Mouse (Mus musculus): Measurements from ENCODE around the gene Pgpep1l. TPM values are rescaled to one million over a fixed set of nuclear protein-coding genes. Genes with fewer than 3 reads are reported as not detected.
"Not testable (repeated sequence)": the region's sequence is repeated elsewhere in the genome, so short reads cannot be mapped to it uniquely, and the experiment has no call there.

The Pgpep1l gene
- polyA plus RNA-seq, 1 experiment = not detected

GRCm38 (mm10) chr7:68289081-68289480, 25.0 kb upstream of the Pgpep1l start:
- H3K4me1 ChIP-seq (ENCODE audit: control insufficient read depth, insufficient read depth, insufficient read length, low read length) = no peaks in the 10 kb centered on the region
- no peaks in the 10 kb centered on the region for H3K27me3 ChIP-seq (ENCODE audit: control insufficient read depth, insufficient read depth, low read length)
- 89% methylated on average over 8 of the region's 8 CpGs for WGBS
- H3K4me3 ChIP-seq (ENCODE audit: low read depth, low read length) = no peak overlapping the region
- TF ChIP-seq POLR2A (IDR thresholded peaks at IDR 0.05; ENCODE audit: low read depth, low read length) (no peak), CTCF (IDR thresholded peaks at IDR 0.05; ENCODE audit: extremely low read depth, insufficient read length, insufficient replicate concordance, low read depth, low read length) (no peak)
- no peaks in the 10 kb centered on the region for H3K36me3 ChIP-seq (ENCODE audit: control insufficient read depth, insufficient read depth, low read length)
- H3K27ac ChIP-seq (ENCODE audit: insufficient read depth, low read depth, low read length) = no peak overlapping the region

- H3K27ac ChIP-seq (ENCODE audit: insufficient read depth, low read depth, low read length); H3K27me3 ChIP-seq (ENCODE audit: control insufficient read depth, insufficient read depth, low read length); H3K4me1 ChIP-seq (ENCODE audit: control insufficient read depth, insufficient read depth, insufficient read length, low read length); H3K4me3 ChIP-seq (ENCODE audit: low read depth, low read length); H3K36me3 ChIP-seq (ENCODE audit: control insufficient read depth, insufficient read depth, low read length): not testable (repeated sequence)
- 86% methylated on average over 4 of the region's 4 CpGs for WGBS
Measured at GRCm38 (mm10) chr7:68288000-68288399, 24.0 kb upstream of the Pgpep1l start.

DNA sequence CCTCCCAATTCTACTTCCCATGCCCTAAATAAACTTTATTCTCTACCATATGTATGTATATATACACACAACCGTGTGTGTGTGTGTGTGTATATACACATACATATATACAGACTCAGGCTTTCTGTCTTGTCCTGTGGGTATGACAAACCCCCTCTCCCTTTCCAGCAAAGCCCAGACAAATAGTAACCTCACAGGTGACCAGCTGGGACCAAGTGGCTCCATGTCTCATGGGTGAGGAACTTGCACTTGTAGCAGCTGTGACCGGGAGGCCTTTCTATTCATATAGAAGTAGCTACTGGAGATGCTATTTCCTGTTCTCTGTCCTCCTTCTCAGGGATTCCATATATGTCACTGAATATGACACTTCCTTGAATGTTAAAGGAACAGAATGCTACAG, 23.5 kb upstream of the Pgpep1l start:
- no peaks in the 10 kb centered on the region for H3K36me3 ChIP-seq (ENCODE audit: control insufficient read depth, insufficient read depth, low read length)
- WGBS = 75% methylated on average over 2 of the region's 2 CpGs
- no peak overlapping the region for H3K4me3 ChIP-seq (ENCODE audit: low read depth, low read length)
- no peaks in the 10 kb centered on the region for H3K27me3 ChIP-seq (ENCODE audit: control insufficient read depth, insufficient read depth, low read length)
- TF ChIP-seq POLR2A (IDR thresholded peaks at IDR 0.05; ENCODE audit: low read depth, low read length) (no peak), CTCF (IDR thresholded peaks at IDR 0.05; ENCODE audit: extremely low read depth, insufficient read length, insufficient replicate concordance, low read depth, low read length) (no peak)
- H3K4me1 ChIP-seq (ENCODE audit: control insufficient read depth, insufficient read depth, insufficient read length, low read length) = no peaks in the 10 kb centered on the region
- H3K27ac ChIP-seq (ENCODE audit: insufficient read depth, low read depth, low read length) = no peak overlapping the region

DNA sequence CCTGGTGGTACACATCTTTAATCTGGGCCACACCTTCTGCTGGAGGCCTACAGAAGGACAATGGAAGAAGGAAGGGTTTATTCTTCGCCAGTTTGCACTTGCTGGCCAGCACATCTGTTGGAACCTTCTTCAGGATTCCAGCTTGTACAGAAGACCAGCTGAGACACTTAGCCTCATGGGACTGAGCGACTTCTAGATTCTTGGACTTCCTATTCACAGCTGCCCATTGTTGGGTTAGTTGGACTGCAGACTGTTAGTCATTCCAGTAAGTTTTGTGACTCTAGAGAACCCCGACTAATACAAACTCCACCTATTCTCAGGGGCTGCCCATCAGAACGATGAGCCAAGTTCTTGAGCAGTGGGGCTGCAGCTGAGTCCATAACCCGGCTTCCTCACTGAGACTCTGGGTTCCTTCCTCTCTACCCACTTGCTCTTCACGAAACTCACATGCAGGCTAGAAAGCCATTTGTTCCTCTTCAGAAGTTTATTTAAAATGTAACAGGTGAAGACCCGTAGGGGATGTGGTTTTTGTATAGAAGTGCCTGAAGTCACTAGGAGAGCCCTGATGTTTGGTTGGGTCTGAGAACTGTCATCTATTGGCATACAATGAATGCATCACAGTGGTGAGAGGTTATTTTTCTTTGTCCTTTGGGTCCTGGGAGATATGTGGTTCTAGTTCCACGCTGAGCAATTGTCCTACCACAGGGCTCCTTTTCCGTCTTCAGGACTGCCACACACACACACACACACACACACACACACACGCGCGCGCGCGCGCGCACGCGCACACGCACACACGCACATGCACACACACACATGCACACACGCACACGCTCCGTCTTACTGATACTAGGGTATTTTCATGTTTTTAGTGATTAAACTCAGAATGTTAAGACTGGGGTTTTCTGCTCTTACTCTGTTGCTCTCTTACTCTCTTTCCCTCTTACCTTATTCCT, 22.8 kb upstream of the Pgpep1l start:
- Histone ChIP-seq H3K4me1 (ENCODE audit: control insufficient read depth, insufficient read depth, insufficient read length, low read length) (no peaks in the 10 kb centered on the region), H3K36me3 (ENCODE audit: control insufficient read depth, insufficient read depth, low read length) (no peaks in the 10 kb centered on the region), H3K27me3 (ENCODE audit: control insufficient read depth, insufficient read depth, low read length) (no peaks in the 10 kb centered on the region), H3K27ac (ENCODE audit: insufficient read depth, low read depth, low read length) (no peak overlapping the region; the same call in 1 of the 2 replicates), H3K4me3 (ENCODE audit: low read depth, low read length) (no peak overlapping the region)
- WGBS = 92% methylated on average over 24 of the region's 24 CpGs
- TF ChIP-seq POLR2A (IDR thresholded peaks at IDR 0.05; ENCODE audit: low read depth, low read length) (no peak), CTCF (IDR thresholded peaks at IDR 0.05; ENCODE audit: extremely low read depth, insufficient read length, insufficient replicate concordance, low read depth, low read length) (no peak)

GRCm38 (mm10) chr7:68285851-68286298, 21.8 kb upstream of the Pgpep1l start:
- TF ChIP-seq CTCF (IDR thresholded peaks at IDR 0.05; ENCODE audit: extremely low read depth, insufficient read length, insufficient replicate concordance, low read depth, low read length) (no peak), POLR2A (IDR thresholded peaks at IDR 0.05; ENCODE audit: low read depth, low read length) (no peak)
- no peak overlapping the region; the same call in 1 of the 2 replicates for H3K27ac ChIP-seq (ENCODE audit: insufficient read depth, low read depth, low read length)
- 65% methylated on average over 8 of the region's 8 CpGs for whole genome bisulfite sequencing
- no peaks in the 10 kb centered on the region for H3K27me3 ChIP-seq (ENCODE audit: control insufficient read depth, insufficient read depth, low read length)
- H3K36me3 ChIP-seq (ENCODE audit: control insufficient read depth, insufficient read depth, low read length) = no peaks in the 10 kb centered on the region
- H3K4me3 ChIP-seq (ENCODE audit: low read depth, low read length) = no peak overlapping the region
- H3K4me1 ChIP-seq (ENCODE audit: control insufficient read depth, insufficient read depth, insufficient read length, low read length) = no peaks in the 10 kb centered on the region

- 83% methylated on average over 7 of the region's 7 CpGs for WGBS
- no peak for TF ChIP-seq CTCF (IDR thresholded peaks at IDR 0.05; ENCODE audit: extremely low read depth, insufficient read length, insufficient replicate concordance, low read depth, low read length)
- no peak for TF ChIP-seq POLR2A (IDR thresholded peaks at IDR 0.05; ENCODE audit: low read depth, low read length)
- Histone ChIP-seq H3K36me3 (ENCODE audit: control insufficient read depth, insufficient read depth, low read length) (no peaks in the 10 kb centered on the region), H3K4me3 (ENCODE audit: low read depth, low read length) (no peak overlapping the region), H3K27me3 (ENCODE audit: control insufficient read depth, insufficient read depth, low read length) (no peaks in the 10 kb centered on the region), H3K4me1 (ENCODE audit: control insufficient read depth, insufficient read depth, insufficient read length, low read length) (no peaks in the 10 kb centered on the region), H3K27ac (ENCODE audit: insufficient read depth, low read depth, low read length) (no peak overlapping the region)
Measured at GRCm38 (mm10) chr7:68283776-68284175, 19.7 kb upstream of the Pgpep1l start.

DNA sequence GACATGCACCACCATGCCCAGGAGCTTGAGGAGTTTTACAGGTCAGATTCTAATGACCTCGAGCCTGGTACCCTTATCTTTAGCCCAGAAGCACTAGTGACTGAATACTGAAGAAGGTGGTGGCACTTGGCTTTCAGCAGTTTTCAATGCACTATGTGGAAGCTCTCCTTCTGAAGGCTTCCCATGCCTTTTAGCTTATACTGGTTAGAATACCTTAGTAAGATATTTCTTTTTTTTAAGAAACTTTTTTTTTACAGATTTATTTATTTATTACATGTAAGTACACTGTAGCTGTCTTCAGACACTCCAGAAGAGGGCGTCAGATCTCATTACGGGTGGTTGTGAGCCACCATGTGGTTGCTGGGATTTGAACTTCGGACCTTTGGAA, 19.1 kb upstream of the Pgpep1l start:
- H3K4me3 ChIP-seq (ENCODE audit: low read depth, low read length); H3K4me1 ChIP-seq (ENCODE audit: control insufficient read depth, insufficient read depth, insufficient read length, low read length); H3K36me3 ChIP-seq (ENCODE audit: control insufficient read depth, insufficient read depth, low read length); H3K27me3 ChIP-seq (ENCODE audit: control insufficient read depth, insufficient read depth, low read length); H3K27ac ChIP-seq (ENCODE audit: insufficient read depth, low read depth, low read length): not testable (repeated sequence)
- WGBS = 65% methylated on average over 4 of the region's 4 CpGs

All from small intestine, adult 2 months (tissue).